Mouse (Mus musculus) embryonic fibroblast, embryonic 13.5 days (primary cell): Measurements from ENCODE around the gene Dnm2. TPM values are rescaled to one million over a fixed set of nuclear protein-coding genes. Genes with fewer than 3 reads are reported as not detected.
A peak's percentile ranks its signal among the peaks of the same experiment; 100 is the strongest.
"Not testable (repeated sequence)": the region's sequence is repeated elsewhere in the genome, so short reads cannot be mapped to it uniquely, and the experiment has no call there.

ENCODE experiments used
- H3K27ac ChIP-seq: 2 replicates; pipeline ENCODE4 v1.5.1; 2012; ENCODE audit warnings: low read length, control low read depth, inconsistent platforms; ENCODE audit not compliant: insufficient read depth
- H3K4me1 ChIP-seq: 2 replicates; pipeline ENCODE4 v1.6.1; 2011; ENCODE audit warnings: low read length; ENCODE audit not compliant: control insufficient read depth, insufficient read depth
- H3K4me3 ChIP-seq: 2 replicates; pipeline ENCODE4 v1.5.1; 2011; ENCODE audit warnings: mild to moderate bottlenecking, control low read depth, low read length; ENCODE audit not compliant: insufficient read depth
- CTCF ChIP-seq: IDR thresholded peaks from 2 replicates; pipeline ENCODE4 v1.5.1; 2011; ENCODE audit warnings: mild to moderate bottlenecking, control low read depth, low read length, moderate library complexity, borderline replicate concordance; ENCODE audit not compliant: insufficient read depth
- POLR2A ChIP-seq: IDR thresholded peaks from 2 replicates; pipeline ENCODE4 v1.6.1; 2011; ENCODE audit warnings: low read depth, mild to moderate bottlenecking, control low read depth, low read length, moderate library complexity
- polyA plus RNA-seq: library from polyadenylated mRNA; stranded (reverse); fragments of >200 nt; gene quantifications from 2 replicates; pipeline ENCODE4 v1.2.4, GENCODE M21; 2011; ENCODE audit warnings: low read depth; ENCODE audit not compliant: missing spikeins, insufficient read length

Dnm2 gene
- polyA plus RNA-seq, 1 experiment = 77.2 TPM

DNA sequence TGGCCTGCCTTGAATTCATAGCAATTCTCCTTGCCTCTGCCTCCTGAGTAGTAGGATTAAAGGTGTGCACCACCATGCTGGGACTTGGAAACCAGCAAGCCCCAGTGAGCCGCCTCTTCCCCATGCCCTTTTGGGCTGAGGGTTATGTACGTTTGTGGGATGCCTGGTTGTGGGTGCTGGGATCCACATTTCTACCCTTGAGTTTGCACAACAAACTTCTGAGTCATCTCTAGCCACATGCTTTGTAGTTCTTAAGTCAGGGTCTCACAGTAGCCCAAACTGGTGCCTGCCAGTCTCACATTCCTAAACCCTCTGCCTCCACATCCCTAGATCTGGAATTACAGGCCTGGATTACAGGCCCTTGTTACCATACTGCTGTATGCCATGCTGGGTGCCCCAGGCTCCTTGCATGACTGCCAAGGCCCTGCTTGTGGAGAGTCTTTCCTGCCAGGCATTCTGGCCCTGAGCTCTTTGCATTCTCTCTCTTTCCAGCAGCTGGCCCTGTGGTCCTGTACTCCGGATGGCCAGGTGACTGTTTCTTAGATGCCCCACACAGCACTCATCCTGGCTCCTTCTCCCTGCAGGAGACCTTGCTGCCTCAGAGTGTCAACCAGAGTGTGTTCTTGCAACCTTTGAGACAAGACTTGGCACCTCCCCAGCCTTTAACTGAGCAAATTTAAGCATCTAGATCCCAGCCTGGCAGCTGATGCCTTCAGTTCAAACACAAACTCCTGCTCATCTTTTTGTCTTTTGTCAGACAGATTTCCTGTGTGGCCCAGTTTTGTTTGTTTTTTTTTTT lies 39.3 kb downstream of the Dnm2 start:
- Histone ChIP-seq H3K4me1 (peaks cover 18% of the 10 kb centered on the region), H3K4me3 (no peak overlapping the region), H3K27ac (0 out of 2 replicates have a peak overlapping the region, but pooled peaks have one; percentile 1)
- no peak for TF ChIP-seq CTCF
- no peak for TF ChIP-seq POLR2A

DNA sequence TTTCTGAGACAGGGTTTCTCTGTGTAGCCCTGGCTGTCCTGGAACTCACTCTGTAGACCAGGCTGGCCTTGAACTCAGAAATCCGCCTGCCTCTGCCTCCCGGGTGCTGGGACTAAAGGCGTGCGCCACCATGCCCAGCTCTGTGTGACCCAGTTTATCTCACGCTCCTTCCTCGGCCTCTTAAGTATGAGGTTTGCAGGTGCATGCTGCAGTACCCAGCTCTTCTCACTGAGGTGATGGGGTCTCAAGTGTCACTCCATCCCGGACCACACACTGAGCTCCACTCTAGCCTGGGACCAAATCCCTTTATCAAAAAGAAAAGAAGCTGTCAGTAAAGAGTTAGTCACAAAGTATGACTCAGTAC lies 39.8 kb downstream of the Dnm2 start:
- peaks cover 18% of the 10 kb centered on the region for H3K4me1 ChIP-seq
- H3K4me3 ChIP-seq, H3K27ac ChIP-seq: not testable (repeated sequence)

DNA sequence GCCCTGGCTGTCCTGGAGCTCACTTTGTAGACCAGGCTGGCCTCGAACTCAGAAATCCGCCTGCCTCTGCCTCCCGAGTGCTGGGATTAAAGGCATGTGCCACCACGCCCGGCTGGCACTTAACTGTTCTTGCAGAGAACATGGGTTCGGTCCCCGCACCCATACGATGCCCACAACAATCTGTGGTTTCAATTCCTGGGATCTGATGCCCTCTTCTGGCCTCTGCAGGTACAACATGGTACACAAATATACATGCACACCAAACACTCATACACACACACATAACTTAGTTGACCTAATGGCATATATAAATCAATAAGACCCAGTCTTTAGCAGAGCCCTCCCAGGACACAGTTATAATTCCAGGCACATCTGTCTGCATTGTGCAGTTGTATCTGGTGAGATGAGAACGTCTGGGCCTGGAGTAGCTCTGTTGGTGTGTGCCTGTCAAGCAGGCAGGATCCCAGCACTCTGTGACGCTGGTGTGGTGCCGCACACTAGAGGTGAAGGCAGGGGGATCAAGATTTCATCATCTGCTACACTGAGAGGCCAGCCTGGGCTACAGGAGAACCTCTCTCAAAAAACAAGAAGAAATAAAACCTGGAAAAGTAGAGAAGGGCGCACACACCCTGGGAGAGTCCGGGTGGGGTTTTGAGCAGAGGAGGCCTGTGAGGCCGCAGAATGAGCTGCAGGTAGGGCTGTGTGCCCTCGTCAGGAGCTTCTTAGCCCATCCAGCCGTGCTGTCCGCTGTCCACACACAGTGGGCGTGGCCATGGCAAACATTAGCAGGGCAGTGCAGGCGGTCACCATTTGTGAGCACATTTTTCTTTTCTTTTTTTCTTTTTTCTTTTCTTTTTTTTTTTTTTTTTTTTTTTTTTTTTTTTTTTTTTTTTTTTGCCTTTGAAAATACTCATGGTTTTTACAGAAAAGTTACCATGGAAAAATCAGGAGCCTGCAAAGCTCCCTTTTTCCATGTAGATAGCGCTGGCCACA lies 44.6 kb downstream of the Dnm2 start:
- no peak for TF ChIP-seq POLR2A
- Histone ChIP-seq H3K4me3 (no peak overlapping the region), H3K4me1 (no peaks in the 10 kb centered on the region), H3K27ac (no peak overlapping the region)

DNA sequence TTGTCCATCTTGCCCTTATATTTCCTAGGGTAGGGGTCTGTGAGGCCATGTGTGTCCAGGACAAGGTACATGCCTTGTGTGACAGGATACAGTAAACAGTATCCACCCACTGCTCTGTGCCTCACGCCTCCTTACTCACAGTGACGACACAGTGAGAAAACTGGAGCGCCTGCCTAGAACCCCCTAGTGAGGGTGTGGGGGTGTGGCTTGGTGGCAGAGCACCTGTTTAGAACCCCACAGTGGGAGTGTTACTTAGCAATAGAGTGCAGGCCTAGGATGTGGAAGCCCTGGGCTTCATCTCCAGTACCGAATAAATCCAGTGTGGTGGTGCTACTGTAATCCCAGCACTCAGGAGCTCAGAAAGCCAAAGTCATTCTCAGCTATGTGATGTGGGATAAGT lies 48.2 kb downstream of the Dnm2 start:
- TF ChIP-seq CTCF (no peak), POLR2A (no peak)
- Histone ChIP-seq H3K4me1 (no peaks in the 10 kb centered on the region), H3K27ac (no peak overlapping the region), H3K4me3 (no peak overlapping the region)

DNA sequence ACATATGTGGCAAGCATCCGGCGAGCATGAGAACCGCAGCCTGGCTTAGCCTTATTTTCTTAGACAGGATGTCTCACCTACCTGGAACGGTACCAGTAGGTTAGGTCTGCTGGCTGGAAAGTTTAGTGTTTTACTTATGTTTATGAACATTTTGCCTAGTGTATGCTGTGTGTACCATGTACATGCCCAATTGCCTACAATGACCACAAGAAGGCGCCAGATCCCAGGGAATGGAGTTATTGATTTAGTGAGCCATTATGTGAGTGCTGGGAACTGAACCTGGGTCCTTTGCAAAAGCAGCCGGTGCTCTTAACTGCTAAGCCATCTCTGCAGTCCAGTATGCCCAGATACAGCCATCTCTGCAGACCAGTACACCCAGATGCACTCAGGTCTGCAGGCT lies 53.0 kb downstream of the Dnm2 start:
- TF ChIP-seq POLR2A (no peak), CTCF (no peak)
- H3K4me1 ChIP-seq = no peaks in the 10 kb centered on the region
- no peak overlapping the region for H3K27ac ChIP-seq
- no peak overlapping the region for H3K4me3 ChIP-seq

DNA sequence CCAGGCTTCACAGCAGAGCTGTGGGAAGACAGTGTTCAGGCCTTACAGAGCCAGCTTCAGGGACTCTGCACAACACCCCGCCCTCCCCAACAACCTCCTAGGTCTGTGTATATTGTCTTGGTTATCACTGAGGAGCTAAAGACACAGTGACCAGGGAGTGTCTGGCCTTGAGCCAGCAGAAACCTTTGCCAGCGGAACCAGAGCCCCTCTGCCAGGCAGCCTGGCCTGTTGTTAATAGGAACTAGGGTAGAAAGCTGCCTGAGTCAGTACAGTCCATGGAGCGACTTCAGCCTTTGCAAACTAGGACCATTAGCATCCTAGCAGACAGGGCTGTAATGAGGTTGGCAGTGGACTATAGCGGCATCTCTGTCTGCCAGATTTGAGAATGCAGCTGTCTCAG lies 59.4 kb downstream of the Dnm2 start:
- Histone ChIP-seq H3K4me3 (no peak overlapping the region), H3K4me1 (no peaks in the 10 kb centered on the region), H3K27ac (no peak overlapping the region)
- TF ChIP-seq POLR2A (no peak), CTCF (no peak)

DNA sequence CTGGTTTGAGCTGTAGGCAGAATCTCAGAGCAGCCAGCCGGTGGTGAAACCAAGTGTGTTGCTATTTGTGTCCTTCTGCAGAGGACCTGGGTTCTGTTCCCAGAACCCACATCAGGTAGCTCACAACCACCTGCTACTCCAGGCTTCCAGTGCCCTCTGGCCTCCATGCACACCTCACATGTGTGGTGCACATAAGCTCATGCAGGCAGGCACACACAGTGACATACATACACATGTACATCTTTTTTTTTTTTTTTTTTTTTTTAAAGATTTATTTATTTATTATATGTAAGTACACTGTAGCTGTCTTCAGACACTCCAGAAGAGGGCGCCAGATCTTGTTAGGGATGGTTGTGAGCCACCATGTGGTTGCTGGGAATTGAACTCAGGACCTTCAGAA lies 63.5 kb downstream of the Dnm2 start:
- H3K4me1 ChIP-seq, H3K4me3 ChIP-seq, H3K27ac ChIP-seq: not testable (repeated sequence)

DNA sequence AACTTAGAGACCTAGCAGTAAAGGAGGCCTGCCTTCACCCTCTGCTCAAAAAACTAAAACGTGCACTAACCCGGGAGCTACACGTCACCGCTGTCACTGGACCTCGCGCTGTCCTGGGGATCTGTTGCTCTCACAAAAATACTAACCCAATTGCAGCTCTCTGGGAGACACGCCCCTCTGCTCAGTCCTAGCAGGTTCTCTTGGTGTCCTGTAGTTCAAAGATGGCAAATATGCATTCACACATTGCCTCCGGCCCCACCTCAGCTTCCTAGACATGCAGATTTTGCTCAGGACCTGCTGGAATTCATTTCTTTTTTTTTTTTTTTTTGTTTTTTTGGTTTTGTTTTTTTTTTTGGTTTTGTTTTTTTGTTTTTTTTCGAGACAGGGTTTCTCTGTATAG lies 66.0 kb downstream of the Dnm2 start:
- peaks cover 18% of the 10 kb centered on the region for H3K4me1 ChIP-seq
- TF ChIP-seq POLR2A (no peak), CTCF (no peak)
- H3K27ac ChIP-seq = no peak overlapping the region
- H3K4me3 ChIP-seq = no peak overlapping the region

DNA sequence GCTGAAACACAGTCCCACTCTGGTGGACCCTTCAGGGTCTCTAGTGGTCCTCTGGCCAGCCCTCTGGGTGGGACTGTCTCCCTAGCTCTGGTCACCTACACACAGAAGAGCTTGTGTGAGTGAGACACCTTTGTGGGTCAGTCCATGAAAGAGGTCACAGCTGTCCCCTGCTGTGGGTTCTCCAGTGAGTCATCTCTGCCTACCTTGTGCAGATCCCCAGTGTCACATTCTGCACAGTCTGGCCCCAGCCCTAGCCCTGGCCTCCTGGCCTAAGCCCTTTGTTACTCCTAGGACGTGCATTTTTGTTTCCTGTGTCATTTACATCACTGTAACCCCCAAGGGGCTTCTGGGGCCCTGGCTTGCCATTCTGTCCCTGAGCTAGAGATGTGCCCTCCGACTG lies 69.2 kb downstream of the Dnm2 start:
- TF ChIP-seq POLR2A = no peak
- TF ChIP-seq CTCF = no peak
- no peak overlapping the region for H3K4me3 ChIP-seq
- peak overlapping the region; percentile 99 for H3K27ac ChIP-seq
- H3K4me1 ChIP-seq = peaks cover 27% of the 10 kb centered on the region

DNA sequence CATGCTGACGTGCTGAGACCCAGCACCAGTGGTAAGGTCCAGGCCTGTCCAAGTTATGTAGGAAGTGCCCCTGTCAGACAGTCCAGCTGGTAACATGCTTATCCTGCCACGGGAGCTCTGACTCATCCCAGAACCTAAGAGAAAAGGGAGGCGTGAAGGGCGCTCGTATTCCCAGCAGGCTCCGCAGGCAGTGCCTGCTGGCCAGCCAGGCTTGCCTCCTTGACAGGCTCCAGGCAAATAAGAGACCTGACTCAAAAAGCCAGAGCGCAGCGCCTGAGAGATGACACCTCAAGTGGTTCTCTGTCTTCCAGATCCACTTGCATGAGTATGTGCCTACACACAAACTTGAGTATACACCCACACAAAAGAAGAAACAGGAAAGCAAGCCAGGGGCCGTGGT lies 70.0 kb downstream of the Dnm2 start:
- no peak overlapping the region for H3K4me3 ChIP-seq
- peaks cover 27% of the 10 kb centered on the region for H3K4me1 ChIP-seq
- TF ChIP-seq POLR2A (peak; percentile 13; the same call in 1 of the 2 replicates), CTCF (no peak)
- H3K27ac ChIP-seq = peak overlapping the region; percentile 99
